Mouse (Mus musculus) frontal cortex, postnatal 25 days (tissue): Measurements from ENCODE around the gene Epha4.

Source experiments
- DNase-seq, 2 experiments: peaks; one replicate each; pipeline ENCODE4 v3.0.0; 2022; ENCODE audit warnings: low spot score in 2 of 2

The Epha4 gene

GRCm38 (mm10) chr1:77512431-77513195, 2.3 kb downstream of the Epha4 start:
- no peak for DNase-seq

GRCm38 (mm10) chr1:77512059-77512407, 2.9 kb downstream of the Epha4 start:
- DNase-seq = no peak

- DNase-seq = no peak
Measured at GRCm38 (mm10) chr1:77511372-77512058, 3.4 kb downstream of the Epha4 start.

GRCm38 (mm10) chr1:77510623-77511022, 4.3 kb downstream of the Epha4 start:
- DNase-seq = no peak

GRCm38 (mm10) chr1:77506856-77507200, 8.1 kb downstream of the Epha4 start:
- DNase-seq = no peak

GRCm38 (mm10) chr1:77506038-77506855, 8.6 kb downstream of the Epha4 start:
- no peak for DNase-seq

GRCm38 (mm10) chr1:77505263-77505662, 9.6 kb downstream of the Epha4 start:
- no peak for DNase-seq

- no peak for DNase-seq
Measured at GRCm38 (mm10) chr1:77504813-77505212, 10.1 kb downstream of the Epha4 start.

GRCm38 (mm10) chr1:77503711-77504181, 11.1 kb downstream of the Epha4 start:
- peak in 1 of 2 experiments; percentile 27 for DNase-seq

GRCm38 (mm10) chr1:77502554-77503119, 12.3 kb downstream of the Epha4 start:
- DNase-seq = no peak

- no peak for DNase-seq
Measured at GRCm38 (mm10) chr1:77501363-77501933, 13.4 kb downstream of the Epha4 start.

- no peak for DNase-seq
Measured at GRCm38 (mm10) chr1:77497506-77497905, 17.4 kb downstream of the Epha4 start.

GRCm38 (mm10) chr1:77496468-77497181, 18.3 kb downstream of the Epha4 start:
- no peak for DNase-seq

GRCm38 (mm10) chr1:77495790-77496158, 19.1 kb downstream of the Epha4 start:
- no peak for DNase-seq

- no peak for DNase-seq
Measured at GRCm38 (mm10) chr1:77495030-77495789, 19.7 kb downstream of the Epha4 start.

GRCm38 (mm10) chr1:77493841-77494635, 20.9 kb downstream of the Epha4 start:
- no peak for DNase-seq

- no peak for DNase-seq
Measured at GRCm38 (mm10) chr1:77490166-77490565, 24.7 kb downstream of the Epha4 start.

GRCm38 (mm10) chr1:77489387-77489786, 25.5 kb downstream of the Epha4 start:
- DNase-seq = no peak

- DNase-seq = no peak
Measured at GRCm38 (mm10) chr1:77487856-77488462, 26.9 kb downstream of the Epha4 start.
